Mouse (Mus musculus) MN1 (cell line): ENCODE results near the gene 3110040M04Rik.
"Not testable (repeated sequence)": the region's sequence is repeated elsewhere in the genome, so short reads cannot be mapped to it uniquely, and the experiment has no call there.

ENCODE experiments used
- DNase-seq: peaks from one replicate; pipeline ENCODE4 v3.0.0-alpha.2; 2016; ENCODE audit warnings: low spot score

Gene 3110040M04Rik

DNA sequence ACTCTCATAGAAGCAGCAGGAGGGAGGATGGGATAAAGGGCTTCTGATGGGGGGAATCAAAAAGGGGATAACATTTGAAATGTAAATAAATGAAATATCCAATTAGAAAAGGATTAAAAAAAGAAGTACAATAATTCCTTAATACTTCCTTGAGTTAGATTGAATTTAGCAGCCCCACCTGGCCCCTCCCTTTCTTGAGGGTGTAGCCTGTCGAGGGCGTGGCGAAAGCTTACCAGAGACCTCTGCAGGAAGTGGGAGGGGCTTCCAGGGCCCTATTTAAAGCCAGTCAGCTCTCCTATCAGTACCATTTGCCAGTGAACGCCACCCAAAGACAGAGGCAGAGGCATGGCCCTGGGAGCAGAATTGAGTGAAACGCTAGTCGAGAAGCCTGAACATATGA lies at the start of gene 3110040M04Rik:
3110040M04Rik (plus strand) TSS at position 304 of the 400 bp plus-strand sequence.
- not testable (repeated sequence) for DNase-seq

DNA sequence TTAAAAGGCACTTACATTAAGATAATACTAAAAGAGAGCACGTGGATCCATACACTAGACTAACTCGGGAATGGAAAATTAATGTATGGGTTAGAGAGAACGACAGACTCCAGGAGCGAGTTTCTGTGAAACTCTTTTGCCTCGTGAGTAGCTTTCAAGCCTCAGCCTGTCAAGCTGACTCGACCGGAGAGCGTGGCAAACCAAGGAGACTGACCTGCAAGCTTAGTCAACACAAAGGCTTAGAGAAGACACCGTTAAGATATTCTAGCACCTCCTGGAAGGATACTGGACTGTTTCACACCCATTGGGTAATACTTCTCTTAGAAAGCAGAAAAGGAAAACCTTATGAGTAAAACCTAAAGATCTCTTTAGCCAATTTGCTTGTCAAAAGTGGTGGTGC lies 49.8 kb upstream of the 3110040M04Rik start:
- DNase-seq, result not testable (repeated sequence)

DNA sequence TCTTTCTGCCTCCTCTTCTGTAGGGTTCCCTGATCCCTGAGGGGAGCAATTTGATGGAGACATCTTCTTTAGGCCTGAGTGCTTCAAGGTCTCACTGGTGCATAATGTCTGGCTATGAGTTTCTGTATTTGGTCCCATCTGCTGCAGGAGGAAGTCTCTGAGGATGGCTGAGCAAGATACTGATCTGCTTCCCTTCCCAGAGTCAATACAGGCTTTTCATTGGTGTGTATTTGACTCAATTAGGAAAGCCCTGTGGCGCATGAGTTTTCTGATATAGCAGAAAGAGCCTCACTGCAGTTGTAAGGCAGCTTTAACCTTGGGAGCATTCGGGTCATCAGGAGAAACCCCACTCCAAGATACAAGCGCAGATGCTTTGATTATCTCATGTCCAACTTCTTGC lies 47.8 kb upstream of the 3110040M04Rik start:
- no peak for DNase-seq

DNA sequence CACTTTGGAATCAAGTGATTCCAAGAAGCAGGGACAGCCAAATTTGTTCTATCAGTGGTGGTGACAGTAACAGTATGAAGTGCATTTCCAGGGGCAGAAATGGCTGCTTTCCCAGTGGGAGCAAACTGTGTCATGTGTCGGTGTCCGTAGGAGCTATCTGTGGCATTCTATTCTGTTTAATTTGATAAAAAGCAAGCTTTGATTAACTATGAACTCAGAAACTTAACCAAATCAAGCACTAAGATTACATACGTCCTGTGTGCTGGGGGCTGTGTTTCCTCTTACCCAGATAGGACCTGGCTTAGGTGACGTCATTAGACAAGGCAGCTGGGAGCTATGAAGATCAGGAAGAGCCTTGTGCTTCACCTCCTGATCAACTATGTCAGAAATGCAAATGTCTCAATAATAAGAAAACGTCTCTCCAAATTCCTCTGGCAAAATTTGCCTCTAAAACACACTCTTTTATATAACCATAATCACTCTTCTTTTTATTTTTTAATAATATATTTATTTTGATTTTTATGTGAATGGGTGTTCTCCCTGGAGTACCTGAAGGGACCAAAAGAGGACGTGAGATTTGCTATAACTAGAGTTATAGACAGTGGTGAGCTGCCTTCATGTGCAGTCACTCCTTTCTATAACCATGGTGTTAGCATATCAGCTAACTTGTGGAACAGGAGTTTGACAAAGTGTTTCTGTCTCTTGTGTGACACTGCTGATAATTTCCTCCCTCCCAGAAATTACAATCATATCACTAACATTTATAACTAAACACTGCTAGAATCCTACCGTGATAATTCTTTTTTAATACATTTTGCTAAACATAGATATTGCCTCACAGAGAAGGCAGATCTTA lies 46.9 kb upstream of the 3110040M04Rik start:
- DNase-seq, result no peak

DNA sequence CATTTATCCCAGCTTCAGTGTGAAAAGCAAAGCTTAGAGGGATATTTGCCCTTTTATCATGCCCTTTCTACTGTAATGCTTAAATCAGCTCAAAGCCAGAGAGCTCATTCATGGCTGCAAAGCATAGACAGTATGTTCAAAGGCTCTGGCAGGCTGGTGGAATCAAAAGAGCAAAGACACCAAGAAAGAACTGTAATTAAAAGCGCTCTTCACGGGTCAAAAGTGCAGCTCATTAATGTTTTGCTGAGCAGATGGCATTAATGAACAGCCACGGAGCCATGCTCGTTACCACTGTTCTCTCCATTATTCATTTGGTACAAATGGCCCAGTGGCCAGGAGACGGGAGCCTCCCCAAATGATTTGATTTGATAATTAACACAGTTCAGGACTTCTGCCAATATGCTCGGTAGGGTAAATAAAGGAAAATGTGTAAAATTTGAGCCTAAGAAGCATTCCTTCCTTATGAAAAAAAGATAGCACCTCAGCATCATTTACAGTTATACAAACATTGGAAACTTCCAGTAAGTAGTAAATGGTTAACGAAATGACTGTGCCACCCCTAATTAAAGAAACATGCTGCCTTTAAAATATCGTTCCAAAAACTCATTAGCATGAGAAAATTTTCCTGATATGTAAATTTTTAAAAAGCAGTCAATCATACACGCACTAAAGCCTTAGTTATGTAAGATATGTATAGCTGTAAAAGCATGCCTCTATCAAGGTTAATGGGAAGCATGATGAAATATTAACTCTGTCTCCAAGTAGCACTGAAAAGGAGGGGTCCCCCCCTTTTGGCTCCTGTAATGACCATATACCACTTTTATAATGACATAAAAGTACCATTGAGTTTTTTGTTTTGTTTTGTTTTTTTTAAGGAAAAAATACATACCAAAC lies 45.7 kb upstream of the 3110040M04Rik start:
- DNase-seq, result no peak

DNA sequence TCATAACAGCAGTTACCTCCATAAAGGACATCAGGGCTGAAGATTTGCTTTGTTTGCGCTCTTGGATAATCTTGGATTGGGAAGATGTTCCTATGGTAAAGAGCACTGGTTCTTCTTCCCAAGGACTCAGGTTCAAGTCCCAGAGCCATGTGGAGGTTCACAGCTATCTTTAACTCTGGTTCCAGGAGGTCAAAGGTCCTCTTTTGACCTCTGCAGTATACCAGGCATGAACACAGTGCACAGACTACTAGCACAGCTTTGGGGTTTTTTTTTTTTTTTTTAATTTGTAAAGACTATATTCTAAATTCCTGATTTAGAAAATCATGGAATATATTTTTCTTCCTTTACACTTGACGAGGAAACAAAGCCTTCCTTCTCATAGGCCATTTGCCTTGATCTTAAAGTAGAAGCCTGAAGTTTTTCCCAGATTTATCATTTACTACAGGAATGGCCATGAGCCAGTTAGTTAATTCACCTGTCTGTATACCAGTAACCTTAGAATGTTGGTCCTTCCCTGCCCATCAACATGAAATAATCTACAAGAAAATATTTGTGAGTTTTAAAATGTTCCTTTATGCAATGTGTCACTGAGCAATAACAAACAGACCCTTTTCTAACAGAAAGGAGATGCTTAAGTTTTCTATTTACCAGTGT lies 44.9 kb upstream of the 3110040M04Rik start:
- no peak for DNase-seq

DNA sequence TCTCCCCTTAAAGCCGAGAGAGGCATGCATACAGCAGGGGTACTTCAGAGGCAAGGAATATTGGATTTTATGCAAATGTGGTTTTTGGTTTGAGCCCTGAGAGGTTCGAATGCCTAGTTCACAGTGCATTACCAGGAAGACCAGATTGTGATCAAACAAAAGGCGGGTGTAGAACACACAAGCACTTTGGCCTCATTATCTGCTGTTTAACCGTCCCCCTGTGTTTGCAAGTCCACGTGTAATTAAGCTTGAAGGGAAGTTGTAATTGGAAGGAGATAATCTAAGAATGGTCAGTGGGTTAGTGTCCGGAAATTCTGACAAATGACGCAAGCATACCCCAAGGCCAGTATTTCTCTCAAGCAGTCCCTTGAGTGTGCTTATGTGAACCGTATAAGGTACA lies 37.9 kb upstream of the 3110040M04Rik start:
- no peak for DNase-seq

DNA sequence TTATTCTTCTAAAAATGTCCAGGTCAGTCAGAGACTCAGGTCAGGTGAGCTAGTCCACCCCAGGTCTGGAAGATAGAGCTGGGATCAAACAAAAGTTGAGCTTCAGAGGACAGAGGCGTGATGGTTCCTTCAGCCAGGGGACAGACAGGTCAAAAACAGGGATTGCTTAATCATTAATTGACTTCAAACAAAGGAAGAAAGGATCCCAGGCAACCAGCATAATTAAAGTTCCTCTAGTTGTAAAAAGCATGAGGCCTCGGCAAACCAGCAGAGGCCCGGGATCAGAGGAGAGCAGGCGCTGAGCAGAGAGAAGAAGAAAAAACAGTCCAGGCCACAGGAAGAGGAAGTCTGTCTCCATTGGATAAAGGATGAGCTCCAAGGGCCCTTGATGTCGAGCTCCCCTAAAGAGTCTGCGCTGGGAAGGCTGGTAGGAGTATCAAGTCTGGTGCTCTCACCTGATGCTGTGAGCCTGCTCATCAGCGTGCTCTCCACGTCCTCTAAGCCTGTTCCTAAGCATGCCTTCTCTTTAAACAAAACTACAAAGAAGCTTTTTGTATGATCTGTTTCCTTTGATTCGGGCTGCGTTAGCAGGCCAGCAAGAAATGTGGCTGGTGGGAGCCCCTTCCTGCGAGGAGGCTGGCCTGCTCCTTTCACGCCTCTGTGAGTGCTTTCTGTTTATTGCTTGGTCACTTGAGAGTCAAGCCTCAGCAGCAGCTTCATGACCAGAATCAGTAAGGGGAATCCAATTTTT lies 36.4 kb upstream of the 3110040M04Rik start:
- no peak for DNase-seq

DNA sequence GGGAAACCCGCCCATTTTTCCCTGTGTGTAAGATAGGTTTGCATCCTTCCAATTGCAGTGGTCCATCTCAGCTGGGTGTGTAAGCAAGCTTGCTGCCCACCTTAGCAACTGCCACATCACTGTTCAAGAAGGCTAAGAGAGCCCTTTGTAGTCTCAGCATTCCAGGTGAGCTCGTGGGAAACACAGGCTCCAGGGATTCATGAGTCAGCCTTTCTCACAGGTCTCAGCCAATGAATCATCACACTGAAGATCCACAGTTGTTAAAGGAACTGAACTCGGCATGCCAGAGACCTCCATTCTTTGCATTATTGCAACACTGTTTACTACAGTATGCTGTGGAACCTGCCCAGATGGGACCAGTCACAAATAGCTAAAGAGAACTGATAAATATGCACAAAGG lies 35.3 kb upstream of the 3110040M04Rik start:
- no peak for DNase-seq

DNA sequence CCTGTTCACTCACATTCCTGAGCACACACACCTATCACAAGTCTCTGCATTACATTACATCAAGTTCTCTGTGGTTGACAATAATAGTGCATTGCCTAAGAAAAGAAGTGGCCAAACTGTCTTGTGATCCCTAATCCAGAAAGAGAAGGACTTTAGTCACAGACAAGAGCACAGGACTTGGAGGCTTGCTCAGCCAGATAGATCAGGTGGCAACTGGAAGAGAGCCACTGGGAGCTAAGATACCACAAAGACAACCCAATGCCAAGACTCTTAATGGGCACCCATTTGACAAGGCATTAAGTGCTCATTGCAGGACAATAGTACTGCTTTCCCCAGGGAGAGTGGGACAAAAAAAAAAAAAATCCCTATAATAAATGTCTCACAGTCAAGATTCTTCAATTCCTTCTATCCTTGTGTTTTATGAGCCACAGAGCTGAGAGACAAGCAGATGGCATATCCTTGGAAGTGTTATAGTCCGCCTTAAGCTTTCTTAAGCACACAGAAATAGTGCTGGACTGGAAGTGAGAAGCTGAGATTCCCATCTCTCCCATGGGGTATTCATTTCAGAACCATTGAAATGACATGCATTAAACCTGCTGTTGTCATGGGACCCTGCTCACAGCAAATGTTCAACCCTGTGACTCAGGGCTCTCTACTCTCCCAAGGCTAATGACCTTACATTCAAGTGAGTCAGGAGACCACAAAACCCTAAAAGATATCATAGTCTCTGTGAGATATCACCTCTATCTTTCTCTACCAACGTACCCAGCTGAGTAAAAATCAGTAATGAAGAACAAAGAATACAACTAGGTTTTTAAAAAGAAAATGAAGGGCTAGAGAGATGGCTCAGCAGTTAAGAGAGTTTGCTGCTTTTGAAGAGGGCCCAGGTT lies 32.1 kb upstream of the 3110040M04Rik start:
- no peak for DNase-seq

DNA sequence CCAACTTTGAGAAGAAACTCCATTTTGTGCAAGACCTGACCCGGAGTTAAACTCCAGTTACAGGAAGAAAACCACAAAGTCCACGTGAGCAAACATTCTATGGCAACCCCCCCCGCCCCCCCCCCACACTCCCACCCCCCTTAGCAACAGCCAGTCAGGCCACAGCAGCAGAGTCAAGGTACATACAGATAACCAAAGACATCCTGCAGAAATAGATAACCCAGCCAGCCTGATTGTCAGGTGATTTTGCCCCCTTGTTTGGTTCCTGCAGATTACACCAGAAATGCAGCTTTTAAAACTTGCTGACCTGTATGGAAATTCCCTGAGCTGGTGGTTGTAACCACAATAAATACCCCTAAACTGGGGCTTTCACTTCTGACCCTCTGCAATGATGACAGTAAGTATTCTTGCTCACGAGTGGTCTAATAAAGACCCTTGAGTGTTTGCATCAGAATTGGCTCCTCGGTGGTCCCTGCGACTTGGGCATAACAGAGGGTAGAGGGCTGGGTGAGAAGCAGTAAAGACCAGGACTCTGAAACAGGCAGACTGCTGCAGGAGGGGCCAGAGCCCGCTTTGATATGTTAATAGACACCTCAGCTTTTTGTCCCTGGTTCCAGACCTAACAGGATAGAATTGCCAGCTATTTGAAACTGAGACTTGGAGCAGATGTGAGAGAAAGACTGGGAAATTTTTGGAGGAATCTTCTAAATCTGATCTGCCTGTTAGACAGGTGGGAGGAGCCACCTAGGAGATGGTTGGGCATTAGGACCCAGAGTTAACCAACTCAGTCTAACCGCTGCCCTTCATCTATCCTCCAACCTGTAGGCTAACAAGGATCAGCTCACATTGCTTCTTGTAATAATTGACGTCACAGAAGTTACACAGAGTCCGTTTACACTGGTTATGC lies 26.6 kb upstream of the 3110040M04Rik start:
- DNase-seq, result no peak

DNA sequence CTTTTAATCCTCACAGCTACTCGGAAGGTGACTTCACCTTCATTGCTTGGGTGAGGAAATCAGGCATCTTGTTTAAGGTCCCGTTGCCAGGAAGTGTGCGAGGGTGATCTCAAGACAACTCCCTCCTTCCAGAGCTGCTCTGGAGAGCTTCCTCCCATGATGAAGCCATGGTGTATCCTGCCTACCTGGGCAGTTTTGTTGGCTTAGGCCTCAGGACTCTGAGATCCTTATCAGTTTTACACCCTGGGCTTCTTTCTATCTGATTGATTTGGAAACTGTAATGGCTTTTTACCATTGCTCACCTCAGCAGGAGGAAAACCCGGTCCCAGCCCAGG lies 26.0 kb upstream of the 3110040M04Rik start:
- DNase-seq, result no peak

DNA sequence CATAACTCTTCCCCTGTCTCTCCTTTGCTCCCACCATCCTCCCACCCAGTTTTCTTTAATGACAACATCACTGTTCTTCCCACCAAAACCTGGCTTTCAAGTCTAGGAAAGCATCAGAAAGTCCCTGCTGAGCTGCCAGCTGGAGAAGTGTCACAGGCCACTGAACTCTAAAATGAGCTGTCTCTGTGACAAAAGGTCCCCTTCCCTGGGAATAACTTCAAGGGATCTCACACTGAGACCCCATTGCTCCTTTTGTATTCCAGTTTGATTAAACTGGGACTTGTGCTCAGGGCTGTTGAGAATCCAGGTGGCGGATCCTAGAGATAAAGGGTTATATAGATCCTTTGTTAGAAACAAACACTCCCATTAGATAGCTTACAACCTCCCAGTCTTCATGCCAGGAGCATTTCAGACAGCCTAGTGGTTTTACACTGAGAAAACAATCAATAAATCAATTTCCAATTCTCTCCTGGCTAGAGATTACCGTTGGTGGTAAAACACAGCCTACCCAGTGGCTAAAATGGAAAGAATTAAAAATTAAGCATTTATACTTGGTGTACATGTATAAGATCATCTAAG lies 25.3 kb upstream of the 3110040M04Rik start:
- DNase-seq, result no peak

DNA sequence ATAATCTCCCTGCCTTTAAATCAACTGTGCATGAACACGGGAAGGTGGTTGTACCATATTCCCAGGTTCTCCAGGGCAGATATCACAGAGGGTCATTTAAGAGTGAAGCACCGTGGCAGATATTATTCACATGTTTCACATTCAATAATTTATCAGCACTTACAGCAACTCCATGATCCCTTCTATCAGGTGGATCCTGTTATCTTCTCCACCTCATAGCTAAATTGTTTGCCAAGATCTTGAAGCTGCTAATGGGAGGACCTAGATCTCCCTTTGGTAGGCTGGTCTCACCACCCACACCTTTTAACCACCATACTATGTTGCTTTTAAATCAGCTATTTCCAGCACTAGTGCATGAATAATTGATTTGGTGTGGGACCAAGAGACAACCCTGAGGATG lies 23.8 kb upstream of the 3110040M04Rik start:
- no peak for DNase-seq

DNA sequence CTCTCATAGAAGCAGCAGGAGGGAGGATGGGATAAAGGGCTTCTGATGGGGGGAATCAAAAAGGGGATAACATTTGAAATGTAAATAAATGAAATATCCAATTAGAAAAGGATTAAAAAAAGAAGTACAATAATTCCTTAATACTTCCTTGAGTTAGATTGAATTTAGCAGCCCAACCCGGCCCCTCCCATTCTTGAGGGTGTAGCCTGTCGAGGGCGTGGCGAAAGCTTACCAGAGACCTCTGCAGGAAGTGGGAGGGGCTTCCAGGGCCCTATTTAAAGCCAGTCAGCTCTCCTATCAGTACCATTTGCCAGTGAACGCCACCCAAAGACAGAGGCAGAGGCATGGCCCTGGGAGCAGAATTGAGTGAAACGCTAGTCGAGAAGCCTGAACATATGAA lies 21.7 kb upstream of the 3110040M04Rik start, which contains the start of gene Gm47985:
Gm47985 (plus strand) TSS at position 272 of the 400 bp plus-strand sequence.
- DNase-seq, result not testable (repeated sequence)

DNA sequence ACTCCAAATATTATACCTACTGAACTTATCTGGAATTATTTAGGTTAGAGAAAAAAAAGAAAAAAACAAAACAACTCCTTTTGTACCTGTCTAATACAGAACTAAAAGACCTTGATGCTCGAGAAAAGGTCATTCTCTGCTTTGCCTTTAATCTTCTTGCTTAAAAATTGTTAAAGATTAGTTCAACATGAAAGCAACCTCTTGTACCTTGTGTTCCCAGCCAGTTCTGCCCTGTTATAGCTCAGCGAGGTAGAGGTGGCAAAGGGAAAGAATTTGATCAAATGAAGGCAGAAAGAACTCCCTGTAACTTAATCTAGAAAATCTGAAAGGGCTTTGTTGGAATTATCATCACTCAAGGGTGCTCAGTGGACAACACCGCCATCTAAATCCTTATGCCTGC lies 17.7 kb upstream of the 3110040M04Rik start:
- not testable (repeated sequence) for DNase-seq

DNA sequence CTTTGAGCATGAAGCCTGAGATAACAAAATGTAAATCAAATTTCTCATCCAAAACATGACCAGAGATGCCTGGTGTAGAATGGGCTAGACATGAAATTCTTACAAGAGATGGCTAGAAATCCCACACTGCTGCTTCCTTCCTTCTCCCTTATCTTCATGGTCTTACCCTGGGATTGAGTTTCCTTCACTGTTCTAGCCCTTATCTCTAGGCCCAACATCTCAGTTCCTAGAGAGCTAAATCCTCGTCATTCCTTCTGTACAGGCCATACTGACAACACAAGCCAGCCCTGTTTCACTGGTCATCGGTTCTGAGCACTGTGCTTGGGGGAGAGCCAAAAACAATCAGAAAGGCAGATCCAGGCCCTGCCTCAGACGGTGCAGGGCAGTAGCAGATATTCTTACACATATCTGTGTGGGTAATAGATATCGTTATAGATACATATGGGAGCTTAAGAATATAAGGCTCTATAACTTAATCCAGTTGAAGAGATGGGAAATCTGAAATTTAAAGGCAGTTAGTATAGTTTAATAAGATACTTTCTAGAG lies 17.0 kb upstream of the 3110040M04Rik start:
- DNase-seq, result not testable (repeated sequence)

DNA sequence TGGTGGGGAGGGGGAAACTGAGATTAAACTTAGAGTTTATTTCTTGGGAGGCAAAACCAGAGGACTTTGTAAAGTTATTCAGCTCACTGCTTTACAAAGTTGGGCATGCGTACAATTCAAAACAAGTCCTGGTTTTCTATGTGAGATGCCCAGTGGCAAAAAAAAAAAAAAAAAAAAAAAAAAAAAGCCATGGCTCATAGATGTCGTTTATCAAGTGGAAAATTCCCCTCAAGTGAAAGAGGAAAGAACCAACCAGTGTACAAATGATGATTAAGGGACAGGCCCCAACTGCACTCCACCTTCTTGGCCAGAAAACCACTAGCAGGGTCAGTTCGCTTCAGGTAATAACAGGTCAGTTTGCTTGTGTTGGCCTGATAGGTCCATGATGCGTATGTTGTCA lies 15.5 kb upstream of the 3110040M04Rik start:
- no peak for DNase-seq

DNA sequence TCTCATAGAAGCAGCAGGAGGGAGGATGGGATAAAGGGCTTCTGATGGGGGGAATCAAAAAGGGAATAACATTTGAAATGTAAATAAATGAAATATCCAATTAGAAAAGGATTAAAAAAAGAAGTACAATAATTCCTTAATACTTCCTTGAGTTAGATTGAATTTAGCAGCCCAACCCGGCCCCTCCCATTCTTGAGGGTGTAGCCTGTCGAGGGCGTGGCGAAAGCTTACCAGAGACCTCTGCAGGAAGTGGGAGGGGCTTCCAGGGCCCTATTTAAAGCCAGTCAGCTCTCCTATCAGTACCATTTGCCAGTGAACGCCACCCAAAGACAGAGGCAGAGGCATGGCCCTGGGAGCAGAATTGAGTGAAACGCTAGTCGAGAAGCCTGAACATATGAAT lies 11.8 kb upstream of the 3110040M04Rik start, which contains the start of gene Gm8947:
Gm8947 (plus strand) TSS at position 302 of the 400 bp plus-strand sequence.
- DNase-seq, result not testable (repeated sequence)
